Mouse (Mus musculus) limb, embryonic 13.5 days (tissue): ENCODE data around the gene Abca8b. TPM values are rescaled to one million over a fixed set of nuclear protein-coding genes. Genes with fewer than 3 reads are reported as not detected.

ENCODE experiments used
- ATAC-seq: fragments of 200-750 bp; cut with Nextera tagmentation; 2 replicates; pipeline ENCODE4 v1.8.0; 2017; ENCODE audit warnings: low read depth, moderate number of reproducible peaks, moderate TSS enrichment; ENCODE audit not compliant: low FRiP score
- H3K27ac ChIP-seq: fragments of 300-500 bp; sonication (generic); 2 replicates; pipeline ENCODE4 v1.5.1; 2015; ENCODE audit warnings: inconsistent platforms, mild to moderate bottlenecking, moderate library complexity
- H3K27me3 ChIP-seq: fragments of 300-500 bp; sonication (generic); 2 replicates; pipeline ENCODE4 v1.6.1; 2015; ENCODE audit warnings: mild to moderate bottlenecking, inconsistent platforms
- H3K36me3 ChIP-seq: fragments of 300-500 bp; sonication (generic); 2 replicates; pipeline ENCODE4 v1.6.1; 2015; ENCODE audit warnings: inconsistent platforms, mild to moderate bottlenecking, moderate library complexity
- H3K4me1 ChIP-seq: fragments of 300-500 bp; sonication (generic); 2 replicates; pipeline ENCODE4 v1.6.1; 2015; ENCODE audit warnings: inconsistent platforms
- H3K4me2 ChIP-seq: fragments of 300-500 bp; sonication (generic); replicated peaks from 2 replicates; pipeline ENCODE4 v1.6.1; 2015; ENCODE audit warnings: inconsistent platforms, mild to moderate bottlenecking, moderate library complexity
- H3K4me3 ChIP-seq: fragments of 300-500 bp; sonication (generic); 2 replicates; pipeline ENCODE4 v1.5.1; 2015; ENCODE audit warnings: moderate library complexity, mild to moderate bottlenecking, inconsistent platforms
- H3K9ac ChIP-seq: fragments of 300-500 bp; sonication (generic); 2 replicates; pipeline ENCODE4 v1.6.1; 2015; ENCODE audit warnings: mild to moderate bottlenecking, inconsistent platforms
- H3K9me3 ChIP-seq: fragments of 300-500 bp; sonication (generic); 2 replicates; pipeline ENCODE4 v1.6.1; 2016; ENCODE audit warnings: inconsistent platforms
- WGBS: fragments of 180-500 bp; shearing (Covaris S2); methylation state at CpG from one replicate; pipeline ENCODE4 v1.1.7; 2015; 5-methylcytosine and 5-hydroxymethylcytosine counted together
- polyA plus RNA-seq: library from polyadenylated mRNA; unstranded; fragments of >200 nt; fragmentation: Nextera tagmentation; extraction: Ambion mirVana; gene quantifications from 2 replicates; pipeline ENCODE4 v1.2.1, GENCODE M21; 2015

Gene Abca8b
- polyA plus RNA-seq, 1 experiment from 2014 or later = 2.0 TPM

DNA sequence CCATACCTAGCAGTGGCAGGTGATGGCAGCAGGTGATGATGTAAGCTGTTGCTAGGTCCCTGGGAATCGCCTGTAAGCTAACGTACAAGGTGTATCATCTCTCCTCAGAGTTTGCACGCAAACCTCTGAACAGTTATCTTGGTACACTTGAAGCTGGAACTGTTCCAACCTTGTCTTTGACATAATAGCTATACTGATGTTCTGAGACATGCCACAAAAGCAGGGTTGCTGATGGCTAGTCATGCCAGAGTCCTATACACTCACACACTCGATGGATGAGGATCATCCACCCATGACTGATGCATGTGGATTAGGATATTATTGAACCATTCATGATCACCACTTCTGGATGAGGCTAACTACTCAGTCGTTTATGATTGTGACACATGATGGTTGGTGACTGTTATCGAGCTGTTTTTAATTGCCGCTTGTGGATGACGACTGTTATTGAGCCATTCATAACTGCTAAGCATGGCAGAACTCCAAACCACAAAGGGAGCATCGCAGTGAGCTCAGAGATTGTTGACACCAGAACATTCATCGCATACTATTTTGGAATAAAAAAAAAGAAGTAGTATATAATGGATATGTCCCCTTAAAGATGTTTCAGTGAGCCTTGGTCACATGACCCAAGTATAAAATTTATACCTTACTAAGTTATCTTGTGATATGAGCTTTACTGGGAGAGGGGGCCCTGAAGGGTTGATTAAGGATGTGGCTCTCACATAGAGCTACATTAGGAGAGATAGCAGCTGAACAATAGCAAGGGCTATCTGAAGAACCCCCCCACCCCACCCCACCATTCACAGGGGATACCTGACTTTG lies 87.2 kb downstream of the Abca8b start:
- ATAC-seq = no peak
- no peak overlapping the region for H3K4me2 ChIP-seq
- WGBS = 89% methylated on average over 10 of the region's 10 CpGs
- H3K4me1 ChIP-seq = peaks cover 4% of the 10 kb centered on the region; the same call in 1 of the 2 replicates
- no peaks in the 10 kb centered on the region for H3K36me3 ChIP-seq
- H3K4me3 ChIP-seq = no peak overlapping the region
- H3K27ac ChIP-seq = no peak overlapping the region
- no peaks in the 10 kb centered on the region for H3K9me3 ChIP-seq
- H3K27me3 ChIP-seq = no peaks in the 10 kb centered on the region
- no peak overlapping the region for H3K9ac ChIP-seq

DNA sequence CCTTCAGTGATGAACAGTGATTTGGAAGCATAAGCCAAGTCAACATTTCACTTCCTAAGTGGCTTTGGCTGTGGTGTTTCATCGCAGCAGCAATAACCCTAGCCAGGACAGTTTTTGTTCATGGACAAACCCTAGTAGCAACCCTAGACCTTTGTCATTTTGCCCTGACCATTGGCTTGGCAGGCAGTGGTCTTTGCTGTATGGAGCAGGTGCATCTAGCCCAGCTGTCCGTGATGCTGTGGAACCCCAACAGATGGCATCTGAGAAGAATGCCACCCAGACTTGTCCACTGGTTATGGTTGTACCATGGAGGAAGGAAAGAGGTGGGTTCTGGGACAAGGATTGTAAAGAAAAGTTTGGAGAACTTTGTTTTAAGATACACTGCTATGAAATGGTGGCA lies 88.1 kb downstream of the Abca8b start:
- Histone ChIP-seq H3K36me3 (no peaks in the 10 kb centered on the region), H3K4me1 (peaks cover 12% of the 10 kb centered on the region), H3K27ac (no peak overlapping the region), H3K27me3 (no peaks in the 10 kb centered on the region), H3K9ac (no peak overlapping the region), H3K9me3 (no peaks in the 10 kb centered on the region), H3K4me3 (no peak overlapping the region), H3K4me2 (no peak overlapping the region)
- WGBS = 83% methylated on average over 2 of the region's 2 CpGs
- no peak for ATAC-seq

DNA sequence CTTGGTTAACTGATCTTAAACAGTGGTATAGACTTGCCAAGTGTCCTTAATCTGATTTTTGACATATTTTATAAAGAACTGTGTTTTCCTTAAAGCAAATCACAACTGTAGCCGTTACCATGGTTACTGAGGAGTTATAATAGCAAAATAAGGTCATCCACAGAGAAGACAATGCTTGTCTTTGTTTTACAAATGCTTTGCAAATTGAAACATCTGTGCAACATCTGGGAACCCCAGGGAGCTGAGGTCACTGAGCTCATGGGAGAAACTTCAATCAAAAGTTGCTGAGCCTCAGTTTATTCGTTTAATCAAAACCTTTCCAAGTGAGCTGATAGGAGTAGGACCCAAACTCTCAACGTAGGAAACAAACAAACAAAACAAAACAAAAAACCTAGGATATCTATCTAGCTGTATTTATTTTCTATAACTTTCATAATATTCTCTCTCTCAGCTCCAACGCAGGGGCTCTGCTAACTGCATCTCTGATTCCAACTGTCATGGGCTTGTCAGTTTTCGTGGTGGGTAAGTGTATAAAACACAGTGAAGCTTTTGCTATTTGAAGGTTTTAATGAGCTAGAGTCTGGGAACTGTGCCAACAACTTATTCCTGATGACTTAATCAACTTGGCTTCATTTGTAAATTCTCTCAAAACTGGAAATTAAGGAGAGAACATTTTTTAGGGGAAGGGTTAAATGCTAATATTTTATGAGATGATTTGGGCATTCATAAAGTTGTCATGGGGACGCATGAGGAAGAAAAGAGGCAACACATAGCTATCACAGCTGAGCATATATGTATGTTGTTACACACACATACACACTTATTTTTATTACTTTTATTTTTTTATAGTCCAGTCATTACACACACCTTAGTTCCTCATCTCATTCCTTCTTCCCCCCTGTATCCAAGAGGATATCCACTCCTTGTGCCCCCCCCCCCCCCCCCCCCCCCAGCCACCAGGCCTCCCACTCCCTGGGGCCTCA lies 92.7 kb downstream of the Abca8b start:
- Histone ChIP-seq H3K27ac (peak overlapping the region; percentile 67; the same call in 1 of the 2 replicates), H3K4me2 (peak overlapping the region; percentile 2; the same call in 1 of the 2 replicates), H3K9ac (no peak overlapping the region), H3K9me3 (no peaks in the 10 kb centered on the region), H3K4me3 (no peak overlapping the region), H3K27me3 (no peaks in the 10 kb centered on the region), H3K36me3 (no peaks in the 10 kb centered on the region), H3K4me1 (peaks cover 23% of the 10 kb centered on the region)
- 19% methylated on average over 6 of the region's 6 CpGs for WGBS
- ATAC-seq = peak; percentile 72

DNA sequence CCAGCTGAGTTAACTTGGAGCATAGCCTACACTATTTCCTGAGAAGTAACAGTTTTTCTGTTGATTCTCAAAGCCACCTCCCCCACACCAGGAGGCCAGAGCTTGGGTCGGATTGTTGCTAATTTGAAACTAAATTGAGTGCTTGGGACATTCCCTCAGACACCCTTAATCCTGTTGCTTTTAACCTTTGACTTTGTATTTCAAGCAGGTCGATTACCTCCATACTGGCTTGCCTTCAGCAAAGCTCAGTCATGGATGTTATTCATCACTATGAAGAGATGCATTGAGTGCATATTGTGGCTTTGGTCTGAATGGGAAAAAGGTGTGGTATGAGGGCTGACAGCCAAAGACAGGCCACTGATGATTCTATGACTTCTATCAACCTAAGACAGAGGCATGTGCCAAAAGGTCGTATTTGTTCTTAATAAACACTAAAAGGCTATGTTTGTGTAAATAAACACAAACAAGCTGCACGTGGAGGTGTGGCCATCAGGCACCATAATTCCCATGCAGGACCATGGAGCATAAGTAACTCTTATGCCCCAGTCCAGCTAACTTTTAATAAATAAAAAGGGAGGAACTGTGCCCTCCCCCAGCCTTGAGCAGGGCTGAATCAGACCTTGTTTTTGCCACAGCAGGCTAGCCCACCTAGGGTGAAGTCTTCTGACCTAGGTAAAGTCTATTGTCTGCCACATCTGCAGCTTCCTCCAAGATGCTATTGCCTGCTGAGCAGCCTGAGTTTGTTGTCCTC lies 95.0 kb downstream of the Abca8b start:
- H3K9me3 ChIP-seq = no peaks in the 10 kb centered on the region
- peaks cover 33% of the 10 kb centered on the region for H3K4me1 ChIP-seq
- no peak overlapping the region for H3K27ac ChIP-seq
- 10% methylated on average over 4 of the region's 4 CpGs for WGBS
- ATAC-seq = no peak
- H3K36me3 ChIP-seq = no peaks in the 10 kb centered on the region
- H3K27me3 ChIP-seq = no peaks in the 10 kb centered on the region
- H3K4me3 ChIP-seq = no peak overlapping the region
- H3K4me2 ChIP-seq = no peak overlapping the region
- no peak overlapping the region for H3K9ac ChIP-seq

DNA sequence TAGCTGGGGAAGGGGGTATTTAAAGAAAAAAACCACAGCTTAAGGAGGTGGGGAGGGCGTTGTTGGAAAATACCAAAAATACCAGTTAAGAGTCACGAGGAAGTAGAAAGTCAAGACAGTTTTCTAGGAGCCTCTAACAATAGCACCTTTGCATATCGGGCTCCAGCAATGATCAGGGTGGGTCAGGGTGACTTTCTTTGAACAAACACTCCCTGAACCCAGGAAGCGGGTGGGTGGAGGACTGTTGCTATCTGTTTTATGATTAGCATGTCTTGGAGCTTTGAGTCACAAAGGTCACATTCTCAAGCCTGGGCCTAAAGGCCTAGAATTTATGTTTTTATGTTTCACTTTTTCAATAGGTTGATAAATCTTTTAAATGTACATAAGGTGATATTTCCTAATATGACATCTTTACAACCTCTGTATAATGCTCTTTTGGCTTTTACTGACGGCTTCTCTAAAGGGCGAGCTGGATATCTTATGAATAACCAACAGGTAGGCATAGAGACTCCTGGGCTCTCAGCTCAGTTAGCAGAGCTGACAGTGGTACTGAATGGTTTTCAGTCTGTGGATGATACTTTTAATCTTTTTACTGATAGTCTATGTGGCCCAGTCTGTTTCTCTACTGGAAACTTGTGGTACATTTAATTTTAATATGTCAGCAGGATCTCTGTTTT lies 96.7 kb downstream of the Abca8b start:
- H3K4me1 ChIP-seq = peaks cover 39% of the 10 kb centered on the region
- H3K9me3 ChIP-seq = no peaks in the 10 kb centered on the region
- H3K4me3 ChIP-seq = no peak overlapping the region
- no peak for ATAC-seq
- no peak overlapping the region for H3K4me2 ChIP-seq
- H3K9ac ChIP-seq = no peak overlapping the region
- WGBS = 92% methylated on average over 6 of the region's 6 CpGs
- no peaks in the 10 kb centered on the region for H3K27me3 ChIP-seq
- no peak overlapping the region for H3K27ac ChIP-seq
- H3K36me3 ChIP-seq = no peaks in the 10 kb centered on the region

DNA sequence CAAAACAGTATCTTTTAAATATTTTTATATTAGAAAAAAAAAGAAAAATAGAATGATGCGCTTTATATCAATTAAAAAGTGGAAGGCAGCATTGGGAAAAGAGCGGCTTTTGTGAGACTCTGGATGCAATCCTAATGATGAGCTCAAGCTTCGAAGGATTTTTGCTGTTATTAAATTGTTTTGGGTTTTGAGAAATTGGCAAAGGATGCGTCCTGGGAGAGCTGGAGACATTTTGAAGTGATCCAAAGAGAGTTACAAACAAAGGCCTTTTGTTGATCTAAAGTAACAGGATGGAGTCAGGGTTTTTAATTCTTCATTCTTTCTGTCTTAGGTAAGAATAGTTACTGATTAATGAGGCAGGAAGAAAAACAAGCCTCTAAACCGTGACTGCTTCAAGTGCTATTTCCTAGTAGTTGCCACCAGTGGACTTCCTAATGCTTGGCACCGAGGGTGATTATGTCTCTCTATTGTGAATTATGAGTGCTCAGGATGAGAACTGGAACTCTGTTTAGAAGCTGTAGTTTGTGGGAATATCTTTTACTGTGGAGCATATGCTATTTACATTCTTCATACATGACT lies 99.6 kb downstream of the Abca8b start:
- 66% methylated on average over 6 of the region's 6 CpGs for WGBS
- Histone ChIP-seq H3K4me3 (no peak overlapping the region), H3K27ac (no peak overlapping the region; the same call in 1 of the 2 replicates), H3K9me3 (no peaks in the 10 kb centered on the region), H3K27me3 (no peaks in the 10 kb centered on the region), H3K4me1 (peaks cover 27% of the 10 kb centered on the region), H3K36me3 (no peaks in the 10 kb centered on the region), H3K9ac (no peak overlapping the region), H3K4me2 (no peak overlapping the region)
- ATAC-seq = no peak

DNA sequence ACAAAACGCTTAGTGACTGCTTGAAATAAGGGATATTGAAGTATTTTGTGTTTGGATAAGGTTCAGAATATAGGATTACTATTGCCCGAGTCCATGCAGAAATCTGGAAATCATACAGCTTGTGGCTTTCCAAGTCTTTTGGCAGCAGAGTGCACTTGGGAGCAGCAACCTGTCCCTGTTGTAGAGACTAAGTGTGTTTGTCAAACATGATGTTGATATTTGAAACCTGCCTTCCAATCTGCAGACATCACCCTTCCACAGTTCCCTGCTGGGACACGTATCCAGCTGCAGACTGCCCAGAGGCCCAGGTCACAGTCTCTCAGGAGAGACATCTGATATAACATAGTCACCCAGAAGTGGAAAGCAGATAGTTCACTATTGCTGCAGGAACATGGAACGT lies 100.1 kb downstream of the Abca8b start:
- no peak for ATAC-seq
- H3K36me3 ChIP-seq = no peaks in the 10 kb centered on the region
- H3K4me3 ChIP-seq = no peak overlapping the region
- no peaks in the 10 kb centered on the region for H3K27me3 ChIP-seq
- no peak overlapping the region for H3K27ac ChIP-seq
- 44% methylated on average over 4 of the region's 4 CpGs for WGBS
- peaks cover 21% of the 10 kb centered on the region for H3K4me1 ChIP-seq
- no peaks in the 10 kb centered on the region for H3K9me3 ChIP-seq
- no peak overlapping the region for H3K9ac ChIP-seq
- no peak overlapping the region for H3K4me2 ChIP-seq

DNA sequence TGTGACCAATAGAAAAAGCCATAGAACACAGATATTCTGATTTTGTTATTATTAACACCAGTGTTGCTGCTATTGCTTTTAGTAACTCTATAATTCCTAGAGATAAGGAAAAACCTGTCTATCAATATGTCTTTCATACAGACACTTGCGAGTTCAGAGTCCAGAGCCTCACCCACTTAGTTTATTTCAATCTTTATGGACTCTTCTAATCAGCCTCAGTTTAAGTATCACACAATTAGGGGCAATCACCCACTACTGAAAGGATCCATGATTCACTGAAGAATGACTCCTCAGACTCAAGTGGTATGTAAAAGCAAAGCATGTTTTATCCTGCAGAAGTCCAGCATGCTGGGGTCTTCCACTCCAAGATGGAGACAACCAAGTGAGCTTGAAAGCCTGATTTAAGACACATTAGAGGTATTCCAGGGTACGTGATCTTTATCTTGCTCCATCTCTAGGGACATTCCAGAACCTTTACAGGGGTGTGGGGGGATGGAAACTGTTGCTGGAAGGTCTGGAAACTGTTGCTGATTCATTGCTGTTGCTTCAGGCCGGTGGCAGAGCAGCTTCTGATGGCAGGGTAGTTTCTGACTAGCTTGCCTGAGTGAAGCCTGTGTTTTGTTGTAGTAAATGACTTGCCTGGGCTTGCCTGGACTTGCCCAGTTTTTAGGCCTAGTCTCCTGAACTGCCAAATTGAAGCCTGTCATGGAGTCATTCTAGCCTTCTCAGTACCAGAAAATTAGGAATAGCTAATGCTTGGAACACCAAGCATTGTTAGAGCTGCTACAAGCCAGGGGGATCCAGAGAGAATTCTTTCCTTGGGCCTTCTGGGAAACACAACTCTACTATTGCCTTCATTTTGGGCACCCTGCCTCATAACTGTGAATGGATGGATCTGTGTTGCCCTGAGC lies 101.5 kb downstream of the Abca8b start:
- ATAC-seq = no peak
- no peak overlapping the region for H3K9ac ChIP-seq
- no peak overlapping the region for H3K4me3 ChIP-seq
- H3K4me1 ChIP-seq = peaks cover 16% of the 10 kb centered on the region; the same call in 1 of the 2 replicates
- 77% methylated on average over 3 of the region's 3 CpGs for WGBS
- H3K36me3 ChIP-seq = no peaks in the 10 kb centered on the region
- H3K4me2 ChIP-seq = no peak overlapping the region
- H3K27me3 ChIP-seq = no peaks in the 10 kb centered on the region
- peak overlapping the region; percentile 53; the same call in 1 of the 2 replicates for H3K27ac ChIP-seq
- H3K9me3 ChIP-seq = no peaks in the 10 kb centered on the region

DNA sequence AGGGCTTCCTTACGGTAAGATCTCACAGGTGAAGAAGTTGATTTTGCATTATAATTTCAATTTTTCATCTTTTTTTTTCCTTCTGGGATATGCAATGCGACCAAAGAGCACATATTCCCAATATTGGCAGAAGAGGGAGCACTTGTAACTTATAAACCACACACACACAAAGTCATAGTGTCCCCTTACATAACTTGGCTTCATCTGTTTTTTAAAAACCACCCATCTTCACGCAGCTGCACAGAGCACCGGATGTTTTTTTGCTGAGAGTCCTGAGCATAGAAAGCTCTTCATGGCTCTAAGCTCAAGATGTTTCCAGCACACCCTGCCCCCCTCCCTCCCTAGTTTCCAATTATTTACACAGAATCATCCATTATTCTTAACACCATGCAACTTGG lies 103.7 kb downstream of the Abca8b start:
- 72% methylated on average over 4 of the region's 4 CpGs for WGBS
- Histone ChIP-seq H3K27ac (no peak overlapping the region), H3K36me3 (no peaks in the 10 kb centered on the region), H3K27me3 (no peaks in the 10 kb centered on the region), H3K4me1 (peaks cover 16% of the 10 kb centered on the region; the same call in 1 of the 2 replicates), H3K9ac (no peak overlapping the region), H3K4me2 (no peak overlapping the region), H3K9me3 (no peaks in the 10 kb centered on the region), H3K4me3 (no peak overlapping the region)
- ATAC-seq = no peak

DNA sequence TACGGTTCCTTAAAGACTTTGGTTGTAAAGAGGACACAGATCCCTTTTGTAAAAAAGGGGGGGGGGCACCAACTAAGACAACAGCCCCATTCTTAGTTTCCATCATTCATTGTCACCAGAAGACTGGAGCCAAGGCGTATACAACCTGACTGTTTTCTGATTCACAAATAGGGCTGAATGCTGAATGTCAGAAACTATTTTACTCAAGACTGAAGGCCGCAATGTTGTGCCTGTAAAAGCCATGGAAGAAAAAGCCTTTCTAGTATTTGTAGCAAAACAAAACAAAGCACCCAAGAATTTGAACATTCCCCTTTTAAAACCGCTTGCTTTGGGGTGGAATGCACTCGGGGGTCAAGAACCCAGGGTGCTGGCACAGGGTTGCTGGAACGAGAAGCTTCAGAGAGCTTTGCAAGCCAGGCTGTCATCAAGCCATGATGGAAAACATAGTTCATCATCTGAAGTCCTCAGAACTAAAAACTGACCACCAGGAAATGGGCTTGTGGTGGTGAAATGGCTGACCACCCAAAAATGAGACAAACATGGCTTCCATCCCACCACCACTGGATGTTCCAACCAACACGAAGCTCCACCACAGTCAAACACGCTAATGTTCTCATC lies 104.2 kb downstream of the Abca8b start:
- H3K27me3 ChIP-seq = no peaks in the 10 kb centered on the region
- H3K4me3 ChIP-seq = no peak overlapping the region
- ATAC-seq = no peak
- WGBS = 79% methylated on average over 8 of the region's 8 CpGs
- no peaks in the 10 kb centered on the region for H3K9me3 ChIP-seq
- H3K4me2 ChIP-seq = no peak overlapping the region
- no peaks in the 10 kb centered on the region for H3K36me3 ChIP-seq
- no peak overlapping the region for H3K27ac ChIP-seq
- H3K4me1 ChIP-seq = peaks cover 13% of the 10 kb centered on the region; the same call in 1 of the 2 replicates
- no peak overlapping the region for H3K9ac ChIP-seq
